Mouse (Mus musculus) midbrain, embryonic 16.5 days (tissue): ENCODE measurements around the gene Ampd1. TPM values are rescaled to one million over a fixed set of nuclear protein-coding genes. Genes with fewer than 3 reads are reported as not detected.

ENCODE experiments used
- polyA plus RNA-seq: library from polyadenylated mRNA; unstranded; fragments of >200 nt; fragmentation: Nextera tagmentation; extraction: Ambion mirVana; gene quantifications from 2 replicates; pipeline ENCODE4 v1.2.1, GENCODE M21; 2015

Gene Ampd1
- polyA plus RNA-seq, 1 experiment from 2014 or later, result not detected

Other genes with a start within 250 kb of the Ampd1 start
- gene Sycp1, start 137.9 kb upstream of the Ampd1 start, polyA plus RNA-seq, result not detected in 2 replicates
- gene Nr1h5, start 109.9 kb upstream of the Ampd1 start, polyA plus RNA-seq, result 0.19 and 0.30 TPM in 2 replicates
- gene Sike1, start 78.3 kb upstream of the Ampd1 start, polyA plus RNA-seq, result 55.9 and 63.1 TPM in 2 replicates
- gene Csde1, start 53.6 kb upstream of the Ampd1 start, polyA plus RNA-seq, result 358 and 410 TPM in 2 replicates
- 85.1 and 90.6 TPM in 2 replicates for gene Nras, start 15.7 kb upstream of the Ampd1 start, polyA plus RNA-seq
- 1.2 and 1.5 TPM in 2 replicates for gene Dennd2c, start 28.6 kb downstream of the Ampd1 start, polyA plus RNA-seq
- gene Bcas2, start 97.6 kb downstream of the Ampd1 start, polyA plus RNA-seq, result 243 and 253 TPM in 2 replicates
- gene Trim33, start 205.3 kb downstream of the Ampd1 start, polyA plus RNA-seq, result 32.0 and 32.4 TPM in 2 replicates